Mouse (Mus musculus) heart, embryonic 10.5 days (tissue): ENCODE results near the gene Myo16. TPM values are rescaled to one million over a fixed set of nuclear protein-coding genes. Genes with fewer than 3 reads are reported as not detected.
A peak's percentile ranks its signal among the peaks of the same experiment; 100 is the strongest.

Source experiments
- DNase-seq: peaks from one replicate; pipeline ENCODE4 v3.0.0-alpha.2; 2017; ENCODE audit warnings: low spot score
- H3K27ac ChIP-seq: fragments of 300-500 bp; sonication (generic); 2 replicates; pipeline ENCODE4 v1.5.1; 2016; ENCODE audit warnings: mild to moderate bottlenecking
- H3K27me3 ChIP-seq: fragments of 300-500 bp; sonication (generic); 2 replicates; pipeline ENCODE4 v1.6.1; 2016; ENCODE audit warnings: mild to moderate bottlenecking; ENCODE audit not compliant: poor library complexity, insufficient read depth, severe bottlenecking
- H3K36me3 ChIP-seq: fragments of 300-500 bp; sonication (generic); 2 replicates; pipeline ENCODE4 v1.6.1; 2016; ENCODE audit warnings: mild to moderate bottlenecking, moderate library complexity
- H3K4me1 ChIP-seq: fragments of 300-500 bp; sonication (generic); 2 replicates; pipeline ENCODE4 v1.6.1; 2016; ENCODE audit warnings: mild to moderate bottlenecking
- H3K4me3 ChIP-seq: fragments of 300-500 bp; sonication (generic); 2 replicates; pipeline ENCODE4 v1.5.1; 2016; ENCODE audit warnings: mild to moderate bottlenecking, moderate library complexity
- H3K9me3 ChIP-seq: fragments of 300-500 bp; sonication (generic); 2 replicates; pipeline ENCODE4 v1.6.1; 2016; ENCODE audit warnings: mild to moderate bottlenecking, moderate library complexity
- WGBS: fragments of 180-500 bp; shearing (Covaris S2); methylation state at CpG from one replicate; pipeline ENCODE4 v1.1.7; 2016; 5-methylcytosine and 5-hydroxymethylcytosine counted together
- polyA plus RNA-seq: library from polyadenylated mRNA; unstranded; fragments of >200 nt; fragmentation: Nextera tagmentation; extraction: Ambion mirVana; gene quantifications from 2 replicates; pipeline ENCODE4 v1.2.1, GENCODE M21; 2016

The Myo16 gene
- polyA plus RNA-seq, 1 experiment from 2014 or later = 2.2 TPM

DNA sequence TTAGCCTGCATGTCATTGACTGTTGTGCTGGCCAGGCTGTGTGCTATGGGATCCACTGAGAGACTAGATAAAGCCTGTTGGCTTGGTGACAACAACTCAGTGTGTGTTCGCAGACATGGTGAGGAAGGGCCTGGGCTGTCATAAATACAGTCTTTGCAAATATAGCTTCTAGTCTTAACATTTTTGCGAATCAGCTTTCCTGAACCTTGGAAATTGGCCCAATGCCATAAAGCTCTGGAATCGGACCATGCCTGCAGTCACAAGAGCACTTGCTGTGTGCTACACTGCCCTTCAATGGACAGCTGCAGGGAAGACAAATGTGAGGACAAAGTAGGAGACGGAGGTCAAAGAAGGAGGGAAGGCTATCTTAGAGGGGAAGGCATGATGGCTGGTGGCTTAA lies 205.0 kb downstream of the Myo16 start:
- DNase-seq = no peak
- Histone ChIP-seq H3K27ac (no peak overlapping the region), H3K4me3 (no peak overlapping the region), H3K36me3 (no peaks in the 10 kb centered on the region), H3K27me3 (no peaks in the 10 kb centered on the region), H3K4me1 (peaks cover 3% of the 10 kb centered on the region), H3K9me3 (no peaks in the 10 kb centered on the region)
- WGBS = 82% methylated on average over 4 of the region's 4 CpGs

DNA sequence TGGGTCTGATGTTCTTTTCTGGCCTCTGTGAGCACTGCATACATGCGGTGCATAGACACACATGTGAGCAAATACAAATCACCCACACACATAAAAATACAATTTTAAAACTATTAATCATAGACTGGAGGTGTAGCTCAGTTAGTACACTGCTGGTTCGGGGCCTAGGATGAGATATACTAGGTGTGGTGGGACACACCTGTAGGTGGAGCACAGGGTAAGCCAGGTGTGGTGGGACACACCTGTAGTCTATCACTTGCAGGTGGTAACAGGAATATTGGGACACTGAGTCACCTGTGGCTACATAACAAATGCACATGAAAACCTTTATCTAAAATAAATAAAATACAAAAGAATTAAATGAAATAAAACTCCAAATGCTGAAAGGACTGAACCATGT lies 209.2 kb downstream of the Myo16 start:
- DNase-seq = no peak
- no peak overlapping the region for H3K27ac ChIP-seq
- H3K27me3 ChIP-seq = no peaks in the 10 kb centered on the region
- no peak overlapping the region for H3K4me3 ChIP-seq
- no peaks in the 10 kb centered on the region for H3K9me3 ChIP-seq
- H3K4me1 ChIP-seq = peaks cover 20% of the 10 kb centered on the region
- H3K36me3 ChIP-seq = no peaks in the 10 kb centered on the region
- 85% methylated on average over 2 of the region's 2 CpGs for WGBS

DNA sequence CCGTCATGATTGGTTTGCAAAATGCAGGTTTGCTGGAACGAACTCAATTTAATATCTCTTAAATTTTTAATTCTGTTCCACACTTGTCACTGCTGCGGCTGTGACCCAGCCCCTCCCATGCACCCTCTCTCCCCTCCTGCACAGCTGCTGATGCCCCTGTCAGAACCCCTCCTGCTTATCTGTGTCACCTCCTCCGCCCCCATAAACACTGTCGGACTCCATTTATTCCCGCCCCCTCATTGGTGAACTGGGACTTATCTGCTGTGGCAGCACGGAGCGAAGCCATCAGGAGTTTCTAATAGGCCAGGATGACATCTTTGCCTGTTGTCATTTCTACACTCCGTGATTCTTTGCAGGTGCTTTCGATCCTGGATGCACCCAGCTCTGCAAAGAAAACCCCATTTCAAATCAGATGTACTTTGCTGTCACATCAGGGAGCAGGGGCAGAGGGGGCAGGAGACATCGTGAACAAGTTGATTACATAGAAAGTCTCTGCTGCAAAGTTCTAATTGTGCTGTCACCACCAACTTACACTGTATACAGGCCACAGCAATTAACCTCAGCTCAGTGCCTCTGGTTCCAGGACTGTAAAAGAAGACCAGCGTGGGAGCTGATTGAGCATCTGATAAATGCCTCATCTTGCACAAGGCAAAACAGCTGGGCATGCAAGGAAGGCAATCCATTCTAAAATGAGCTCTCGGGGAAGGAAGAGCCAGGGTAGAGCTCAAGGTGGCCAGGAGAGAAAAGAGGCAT lies 210.1 kb downstream of the Myo16 start:
- Histone ChIP-seq H3K9me3 (no peaks in the 10 kb centered on the region), H3K36me3 (no peaks in the 10 kb centered on the region), H3K27me3 (no peaks in the 10 kb centered on the region), H3K4me3 (peak overlapping the region; percentile 40), H3K27ac (no peak overlapping the region), H3K4me1 (peaks cover 20% of the 10 kb centered on the region)
- WGBS = 30% methylated on average over 13 of the region's 13 CpGs
- no peak for DNase-seq

DNA sequence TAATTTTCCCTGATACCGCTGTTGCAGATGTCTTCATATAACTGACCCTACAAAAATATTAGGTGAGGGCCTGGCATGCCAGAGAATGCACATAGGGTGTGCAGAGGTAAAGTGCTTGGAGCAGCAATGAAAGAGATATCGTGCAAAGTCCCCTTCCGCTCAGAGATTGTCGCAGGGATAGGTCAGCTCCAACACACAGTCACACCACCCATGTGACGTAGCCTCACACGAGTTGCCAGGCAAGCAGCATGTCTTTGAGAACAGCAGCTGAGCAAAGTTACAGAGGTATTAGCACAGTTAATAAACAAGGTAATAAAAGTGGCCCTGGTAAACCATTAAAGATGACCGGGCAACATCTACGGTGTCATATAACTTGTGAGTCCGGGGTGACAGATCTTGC lies 212.4 kb downstream of the Myo16 start:
- WGBS = 91% methylated on average over 9 of the region's 9 CpGs
- DNase-seq = peak; percentile 20

DNA sequence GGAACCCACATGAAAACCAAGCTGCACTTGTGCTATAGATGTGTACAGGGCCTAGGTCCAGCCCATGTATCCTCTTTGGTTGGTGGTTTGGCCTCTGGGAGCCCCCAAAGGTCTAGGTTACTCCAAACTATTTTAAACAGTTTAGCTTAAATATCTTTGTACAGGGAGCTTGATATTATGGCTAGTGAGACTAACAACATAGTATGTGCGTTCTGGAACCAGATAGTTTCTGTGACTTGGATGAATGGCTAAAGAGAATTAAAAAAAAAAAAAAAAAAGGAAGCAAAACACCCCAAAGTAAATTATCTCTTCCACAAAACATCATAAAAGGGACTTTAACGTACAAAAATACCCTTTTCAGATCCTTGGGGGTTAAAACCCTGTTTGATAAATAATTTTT lies 218.9 kb downstream of the Myo16 start:
- no peaks in the 10 kb centered on the region for H3K27me3 ChIP-seq
- DNase-seq = no peak
- WGBS = 76% methylated on average over 2 of the region's 2 CpGs
- no peaks in the 10 kb centered on the region for H3K36me3 ChIP-seq
- H3K9me3 ChIP-seq = no peaks in the 10 kb centered on the region
- H3K4me3 ChIP-seq = no peak overlapping the region
- no peak overlapping the region for H3K27ac ChIP-seq
- peaks cover 4% of the 10 kb centered on the region; the same call in 1 of the 2 replicates for H3K4me1 ChIP-seq

More for the DNA sequence above, 212.4 kb downstream of the Myo16 start:
- no peak overlapping the region for H3K4me3 ChIP-seq
- H3K9me3 ChIP-seq = no peaks in the 10 kb centered on the region
- no peaks in the 10 kb centered on the region for H3K36me3 ChIP-seq
- peaks cover 20% of the 10 kb centered on the region for H3K4me1 ChIP-seq
- H3K27me3 ChIP-seq = no peaks in the 10 kb centered on the region
- no peak overlapping the region for H3K27ac ChIP-seq

DNA sequence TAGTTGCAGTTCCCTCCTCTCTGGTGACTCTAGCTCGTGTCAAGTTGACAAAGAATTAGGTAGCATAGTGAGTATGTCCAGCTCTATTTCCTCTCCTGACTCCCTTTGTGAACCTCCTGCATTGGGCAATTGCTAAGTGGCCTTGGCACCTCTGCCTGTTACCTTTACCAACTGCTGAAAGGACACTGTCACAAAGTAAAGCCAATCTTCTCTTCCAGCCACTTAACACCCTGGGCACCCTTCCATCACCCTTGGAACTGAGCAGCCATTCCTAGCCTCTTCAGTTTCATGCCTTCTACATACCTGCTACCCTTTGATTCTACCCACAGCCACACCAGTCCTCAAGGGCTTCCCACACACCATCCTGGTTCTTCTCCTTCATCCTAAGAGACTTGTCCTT lies 233.4 kb downstream of the Myo16 start:
- 69% methylated on average over 1 of the region's 1 CpGs for WGBS
- H3K27me3 ChIP-seq = no peaks in the 10 kb centered on the region
- no peak for DNase-seq

DNA sequence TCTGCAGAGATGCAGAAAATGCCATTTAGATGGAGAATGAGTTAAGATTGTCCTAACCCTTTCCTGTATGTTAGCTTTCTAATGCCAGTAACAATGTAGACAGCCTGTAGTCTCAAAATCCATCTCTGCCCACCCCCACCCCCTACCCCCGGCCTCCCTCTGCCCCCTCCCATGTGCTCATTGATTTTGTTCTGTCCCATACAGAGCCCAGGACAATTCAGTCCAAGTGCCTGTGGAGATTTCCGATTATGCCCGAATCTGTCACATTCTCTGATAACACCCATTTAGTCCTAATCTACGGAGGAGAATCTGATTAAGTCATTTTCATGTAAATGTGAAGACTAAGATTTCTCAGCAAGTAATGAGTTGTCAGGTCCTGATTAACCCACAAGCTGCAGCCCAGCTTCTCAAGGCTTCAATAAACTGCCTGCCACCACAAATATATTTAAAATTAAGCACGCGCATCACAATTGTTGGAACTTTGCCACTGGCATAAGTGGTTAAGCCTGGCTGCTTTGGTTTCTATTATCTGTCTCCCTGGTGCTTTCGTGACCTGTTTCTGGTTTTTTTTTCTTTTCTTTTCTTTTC lies 237.5 kb downstream of the Myo16 start:
- Histone ChIP-seq H3K4me1 (peaks cover 14% of the 10 kb centered on the region; the same call in 1 of the 2 replicates), H3K9me3 (no peaks in the 10 kb centered on the region), H3K36me3 (no peaks in the 10 kb centered on the region), H3K27ac (no peak overlapping the region), H3K4me3 (no peak overlapping the region), H3K27me3 (no peaks in the 10 kb centered on the region)
- no peak for DNase-seq
- WGBS = 82% methylated on average over 7 of the region's 7 CpGs

More for the DNA sequence above, 233.4 kb downstream of the Myo16 start:
- Histone ChIP-seq H3K27ac (no peak overlapping the region), H3K36me3 (no peaks in the 10 kb centered on the region), H3K9me3 (no peaks in the 10 kb centered on the region), H3K4me3 (no peak overlapping the region), H3K4me1 (peaks cover 14% of the 10 kb centered on the region; the same call in 1 of the 2 replicates)

DNA sequence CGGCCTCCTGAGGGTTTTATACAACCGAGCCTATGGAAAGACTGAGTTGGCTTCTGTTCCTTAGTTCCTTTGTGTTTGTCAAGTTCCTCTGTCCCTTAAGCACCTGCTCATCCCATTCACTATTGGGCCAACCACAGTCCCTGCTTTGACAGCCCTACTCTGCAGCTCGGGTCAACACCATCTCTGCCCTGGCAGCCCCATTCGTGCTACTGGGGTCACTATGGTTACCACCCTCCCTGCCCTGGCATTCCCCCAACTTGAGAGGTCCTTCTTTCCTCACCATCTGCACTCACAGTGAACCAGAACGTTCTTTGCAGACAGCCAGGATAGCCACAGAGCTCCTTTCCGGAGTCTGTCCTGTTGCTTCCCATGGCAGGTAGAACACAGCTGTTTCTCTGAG lies 238.2 kb downstream of the Myo16 start:
- no peak for DNase-seq
- Histone ChIP-seq H3K4me1 (peaks cover 14% of the 10 kb centered on the region; the same call in 1 of the 2 replicates), H3K27ac (no peak overlapping the region), H3K4me3 (no peak overlapping the region), H3K27me3 (no peaks in the 10 kb centered on the region), H3K9me3 (no peaks in the 10 kb centered on the region), H3K36me3 (no peaks in the 10 kb centered on the region)
- 64% methylated on average over 6 of the region's 6 CpGs for WGBS

DNA sequence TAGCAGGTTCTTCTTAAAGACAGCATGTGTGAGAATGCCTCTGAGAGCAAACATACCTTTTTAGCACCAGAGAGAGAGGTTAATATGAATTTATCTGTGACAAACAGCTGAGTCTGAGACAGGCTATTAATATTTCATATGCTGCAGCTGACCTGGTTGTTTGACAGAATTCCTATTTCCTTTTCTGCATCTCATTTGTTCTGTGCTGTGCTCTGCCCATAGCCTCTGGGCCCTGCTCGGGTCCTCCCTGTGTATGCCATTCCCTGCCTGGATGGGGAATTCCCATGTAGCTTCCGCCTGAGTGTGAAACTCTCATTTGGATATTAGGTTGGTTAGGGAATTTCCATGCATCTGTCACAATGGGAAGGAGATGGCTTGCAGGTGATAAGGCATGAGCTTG lies 240.8 kb downstream of the Myo16 start:
- no peaks in the 10 kb centered on the region for H3K27me3 ChIP-seq
- no peaks in the 10 kb centered on the region for H3K36me3 ChIP-seq
- peak; percentile 28 for DNase-seq
- H3K9me3 ChIP-seq = no peaks in the 10 kb centered on the region
- H3K4me1 ChIP-seq = no peaks in the 10 kb centered on the region
- H3K27ac ChIP-seq = no peak overlapping the region
- 74% methylated on average over 2 of the region's 2 CpGs for WGBS
- H3K4me3 ChIP-seq = no peak overlapping the region

DNA sequence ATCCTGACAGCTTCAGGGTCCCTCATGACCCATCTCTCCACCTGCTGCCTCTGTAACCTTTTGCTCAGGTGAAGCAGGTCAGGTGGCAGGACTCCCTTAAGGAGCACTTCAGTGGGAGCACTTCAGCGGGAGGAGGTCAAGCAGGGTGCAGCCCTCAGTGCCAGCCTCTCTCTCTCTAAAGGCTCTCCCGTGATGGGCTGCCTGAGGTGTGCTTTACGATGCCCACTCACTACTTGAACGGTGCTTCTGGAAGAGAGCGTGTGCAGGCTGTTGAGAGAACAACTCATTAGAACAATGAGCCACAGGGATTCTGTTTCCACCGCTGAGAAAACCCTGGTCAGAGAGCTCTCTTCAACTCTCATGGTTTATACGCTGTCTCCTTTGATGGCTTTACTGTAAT lies 241.4 kb downstream of the Myo16 start:
- Histone ChIP-seq H3K27ac (no peak overlapping the region), H3K36me3 (no peaks in the 10 kb centered on the region), H3K9me3 (no peaks in the 10 kb centered on the region), H3K4me3 (no peak overlapping the region), H3K4me1 (no peaks in the 10 kb centered on the region), H3K27me3 (no peaks in the 10 kb centered on the region)
- DNase-seq = peak; percentile 70
- WGBS = 79% methylated on average over 7 of the region's 7 CpGs

DNA sequence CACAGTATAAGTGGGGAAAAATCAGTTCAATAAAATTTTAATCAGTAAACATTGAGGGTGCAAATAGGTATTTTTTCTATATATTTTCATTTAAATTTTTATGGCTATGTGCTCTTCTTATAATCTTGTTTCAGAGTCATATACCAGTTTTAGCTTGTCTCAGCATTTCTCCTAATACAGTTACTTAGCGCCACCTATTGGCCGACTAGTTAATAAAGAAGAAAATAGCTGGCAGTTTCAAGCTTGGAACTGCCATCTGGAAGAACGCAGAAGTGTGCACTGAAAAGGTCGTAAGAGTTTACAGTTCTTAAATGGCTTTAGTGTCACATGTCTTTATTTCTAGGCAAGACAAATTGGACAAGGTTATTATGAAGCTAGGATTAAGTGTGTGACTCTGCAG lies 248.9 kb downstream of the Myo16 start:
- Histone ChIP-seq H3K27me3 (no peaks in the 10 kb centered on the region), H3K27ac (no peak overlapping the region), H3K4me3 (no peak overlapping the region), H3K36me3 (no peaks in the 10 kb centered on the region), H3K4me1 (0 out of 2 replicates have a peak, but pooled peaks cover 2% of the 10 kb centered on the region), H3K9me3 (no peaks in the 10 kb centered on the region)
- DNase-seq = no peak
- 24% methylated on average over 4 of the region's 4 CpGs for WGBS

DNA sequence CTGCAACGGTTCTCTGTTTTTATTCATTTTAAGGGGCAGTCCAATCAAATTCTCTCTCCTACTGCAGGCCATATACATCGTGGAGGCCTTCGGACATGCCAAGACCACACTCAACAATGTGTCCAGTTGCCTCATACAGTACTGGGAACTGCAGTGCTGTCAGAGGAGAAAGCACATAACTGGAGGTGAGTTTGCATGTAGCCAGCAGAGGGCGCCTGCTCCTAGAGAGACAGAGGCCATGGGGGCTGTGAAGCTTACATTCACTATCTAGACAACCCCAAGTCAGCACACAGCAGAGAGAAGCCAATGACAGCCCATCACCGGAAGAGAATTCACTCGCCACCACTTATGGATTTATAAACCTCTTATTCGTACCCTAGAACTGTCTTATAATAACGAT lies 251.8 kb downstream of the Myo16 start:
- DNase-seq = peak; percentile 74
- Histone ChIP-seq H3K4me3 (no peak overlapping the region), H3K27me3 (no peaks in the 10 kb centered on the region), H3K27ac (no peak overlapping the region), H3K36me3 (no peaks in the 10 kb centered on the region), H3K9me3 (no peaks in the 10 kb centered on the region), H3K4me1 (0 out of 2 replicates have a peak, but pooled peaks cover 2% of the 10 kb centered on the region)
- WGBS = 33% methylated on average over 8 of the region's 8 CpGs

DNA sequence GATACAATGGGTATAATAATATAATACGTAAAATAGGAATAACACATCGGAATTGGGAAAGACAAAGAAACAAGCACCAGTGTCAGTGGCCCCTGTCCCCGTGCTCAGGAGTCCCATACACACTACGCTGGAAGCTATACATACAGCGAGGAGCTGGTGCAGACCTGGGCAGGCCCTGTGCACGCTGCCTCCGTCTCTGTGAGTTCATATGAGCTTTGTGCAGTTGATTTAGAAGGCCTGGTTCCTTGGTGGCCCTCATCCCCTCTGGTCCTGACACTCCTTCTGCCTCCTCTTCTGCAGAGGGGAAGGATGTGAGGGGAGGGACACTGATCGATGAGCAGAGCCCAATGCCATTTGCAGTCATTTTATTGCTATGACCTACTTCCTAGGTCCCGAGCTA lies 255.3 kb downstream of the Myo16 start:
- H3K27me3 ChIP-seq = no peaks in the 10 kb centered on the region
- H3K36me3 ChIP-seq = no peaks in the 10 kb centered on the region
- H3K4me1 ChIP-seq = 0 out of 2 replicates have a peak, but pooled peaks cover 2% of the 10 kb centered on the region
- no peaks in the 10 kb centered on the region for H3K9me3 ChIP-seq
- no peak for DNase-seq
- H3K4me3 ChIP-seq = no peak overlapping the region
- 86% methylated on average over 9 of the region's 9 CpGs for WGBS
- no peak overlapping the region for H3K27ac ChIP-seq
